Comparison of ENCODE assay signal across 8 mouse cellular contexts in genomic region chr6:47919646-47920446, GRCm38 (mm10). TPM values are rescaled to one million over a fixed set of nuclear protein-coding genes. Genes with fewer than 3 reads are reported as not detected.
DNase-seq lines count a peak whose midpoint lies in the region; ATAC-seq and TF ChIP-seq lines count a peak whose summit lies in the region.

No protein-coding gene starts in this region.

- ATAC-seq in limb, embryonic 12.5 days (ENCODE audit: insufficient number of reproducible peaks, insufficient read depth, low FRiP score, low TSS enrichment, low read depth): peak; percentile 33; the same call in 1 of the 2 replicates

- TF ChIP-seq CTCF in lung, adult 2 months (IDR thresholded peaks at IDR 0.05; ENCODE audit: insufficient read depth, low read length): no peak
- TF ChIP-seq CTCF in embryonic fibroblast, embryonic 13.5 days (IDR thresholded peaks at IDR 0.05; ENCODE audit: borderline replicate concordance, insufficient read depth, low read length): no peak

- H3K4me1 ChIP-seq in lung, adult 2 months (ENCODE audit: control insufficient read depth, insufficient read depth, low read length): peaks cover 11% of the 10 kb centered on the region
- H3K4me1 ChIP-seq in embryonic fibroblast, embryonic 13.5 days (ENCODE audit: control insufficient read depth, insufficient read depth, low read length): no peaks in the 10 kb centered on the region
- H3K4me1 ChIP-seq in limb, embryonic 12.5 days (replicated peaks): peaks cover 14% of the 10 kb centered on the region

- no peaks in the 10 kb centered on the region for H3K27me3 ChIP-seq in limb, embryonic 12.5 days

- 29% methylated on average over 11 of the region's 11 CpGs for WGBS in lung, adult 2 months
- 27% methylated on average over 11 of the region's 11 CpGs for WGBS in limb, embryonic 12.5 days

- no peak overlapping the region for H3K27ac ChIP-seq in embryonic fibroblast, embryonic 13.5 days (ENCODE audit: insufficient read depth, low read length)
- H3K27ac ChIP-seq in limb, embryonic 12.5 days: peak overlapping the region; percentile 98

- no peak for DNase-seq in lung, adult 2 months
- no peak for DNase-seq in lung, postnatal 36 days
- DNase-seq in retina, postnatal 1 day: peak; percentile 24
- no peak for DNase-seq in adrenal gland, postnatal 25 days
- no peak for DNase-seq in left cerebral cortex, adult 11 months (ENCODE audit: low spot score)
- no peak for DNase-seq in kidney, postnatal 4 days

- H3K4me3 ChIP-seq in lung, adult 2 months (replicated peaks; ENCODE audit: extremely low read depth, low read depth, low read length): peak overlapping the region; percentile 95
- H3K4me3 ChIP-seq in embryonic fibroblast, embryonic 13.5 days (ENCODE audit: insufficient read depth, low read length): peak overlapping the region; percentile 74
- peak overlapping the region; percentile 77 for H3K4me3 ChIP-seq in limb, embryonic 12.5 days (replicated peaks)

- peak overlapping the region; percentile 68 for H3K4me2 ChIP-seq in limb, embryonic 12.5 days

- H3K9me3 ChIP-seq in limb, embryonic 12.5 days: no peaks in the 10 kb centered on the region

- no peak for TF ChIP-seq POLR2A in lung, adult 2 months (IDR thresholded peaks at IDR 0.05; ENCODE audit: borderline replicate concordance, extremely low read depth, low read depth, low read length)
- TF ChIP-seq POLR2A in embryonic fibroblast, embryonic 13.5 days (IDR thresholded peaks at IDR 0.05; ENCODE audit: low read depth, low read length): no peak

- no peaks in the 10 kb centered on the region; the same call in 1 of the 2 replicates for H3K36me3 ChIP-seq in limb, embryonic 12.5 days

- peak overlapping the region; percentile 88 for H3K9ac ChIP-seq in limb, embryonic 12.5 days (replicated peaks)

RNA-seq across cellular contexts. Expression of gene Zfp212, which starts 0.4 kb away (rescaled TPM):
- polyA plus RNA-seq in lung, adult 2 months (2012; rRNA removed): 11.6 and 12.1 TPM in 2 replicates
- 8.5 and 8.9 TPM in 2 replicates for polyA plus RNA-seq in embryonic fibroblast, embryonic 13.5 days (2011; ENCODE audit: insufficient read length, low read depth, missing spikeins)
- polyA plus RNA-seq in limb, embryonic 12.5 days (2016; fragmentation: Nextera tagmentation; extraction: Ambion mirVana): 20.5 and 20.9 TPM in 2 replicates
- total RNA-seq in adrenal gland, postnatal 25 days (2021): 18.9 and 19.2 TPM in 2 replicates

RNA-seq across cellular contexts. Expression of gene Zfp956, which starts 33.3 kb away (rescaled TPM):
- polyA plus RNA-seq in lung, adult 2 months (2012; rRNA removed): 8.9 and 9.4 TPM in 2 replicates
- 3.7 and 4.2 TPM in 2 replicates for polyA plus RNA-seq in embryonic fibroblast, embryonic 13.5 days (2011; ENCODE audit: insufficient read length, low read depth, missing spikeins)
- polyA plus RNA-seq in limb, embryonic 12.5 days (2016; fragmentation: Nextera tagmentation; extraction: Ambion mirVana): 12.3 and 13.3 TPM in 2 replicates
- 7.9 and 9.0 TPM in 2 replicates for total RNA-seq in adrenal gland, postnatal 25 days (2021)

RNA-seq across cellular contexts. Expression of gene Zfp282, which starts 42.8 kb away (rescaled TPM):
- 7.6 and 8.1 TPM in 2 replicates for polyA plus RNA-seq in lung, adult 2 months (2012; rRNA removed)
- polyA plus RNA-seq in embryonic fibroblast, embryonic 13.5 days (2011; ENCODE audit: insufficient read length, low read depth, missing spikeins): 8.0 and 9.6 TPM in 2 replicates
- 25.3 and 26.5 TPM in 2 replicates for polyA plus RNA-seq in limb, embryonic 12.5 days (2016; fragmentation: Nextera tagmentation; extraction: Ambion mirVana)
- 13.2 and 15.6 TPM in 2 replicates for total RNA-seq in adrenal gland, postnatal 25 days (2021)
